Mouse (Mus musculus): ENCODE results near the gene Tnik. TPM values are rescaled to one million over a fixed set of nuclear protein-coding genes. Genes with fewer than 3 reads are reported as not detected.

The Tnik gene
- total RNA-seq, 2 experiments from 2014 or later, result 6.2 to 9.2 TPM

DNA sequence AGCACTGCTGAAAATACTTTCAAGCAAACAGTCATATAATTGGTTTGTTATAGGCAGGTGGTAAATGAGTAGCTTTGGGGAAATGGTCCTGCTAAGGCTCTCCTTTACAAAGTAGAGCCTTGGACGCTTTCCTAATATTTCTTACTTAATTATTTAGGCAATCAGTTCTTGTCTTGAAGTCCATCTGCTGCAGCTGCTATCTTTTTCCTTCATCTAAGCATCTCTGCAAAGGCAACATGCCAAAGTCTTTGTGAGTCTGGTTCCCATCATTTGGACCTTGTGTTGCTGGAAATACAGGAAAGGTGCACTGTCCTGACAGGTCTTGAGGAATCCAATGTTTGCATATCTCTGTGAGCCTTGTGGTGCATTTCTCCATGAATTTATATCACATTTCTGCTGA, 82.9 kb downstream of the Tnik start:
- no peak for ATAC-seq (replicated peaks; ENCODE audit: poor library complexity)

DNA sequence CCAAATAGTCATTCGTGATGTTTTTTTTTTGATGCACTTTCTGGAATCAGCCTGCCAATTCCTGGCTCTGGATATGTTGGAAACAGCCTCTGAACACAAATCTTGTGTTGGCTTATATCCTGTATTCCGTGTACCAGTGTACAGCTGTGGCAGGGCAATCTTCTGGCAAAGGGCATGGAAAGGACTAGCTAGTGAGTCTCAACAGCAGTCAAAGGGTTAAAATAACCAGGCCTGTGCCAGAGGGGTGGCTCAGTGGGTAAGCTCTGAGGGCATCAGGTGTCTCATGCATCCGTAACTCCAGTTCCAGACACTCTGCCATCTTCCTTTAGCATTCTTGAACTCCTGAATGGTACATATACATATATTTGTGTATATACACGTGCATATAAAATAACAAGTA, 83.5 kb downstream of the Tnik start:
- no peak for ATAC-seq (replicated peaks; ENCODE audit: poor library complexity)

DNA sequence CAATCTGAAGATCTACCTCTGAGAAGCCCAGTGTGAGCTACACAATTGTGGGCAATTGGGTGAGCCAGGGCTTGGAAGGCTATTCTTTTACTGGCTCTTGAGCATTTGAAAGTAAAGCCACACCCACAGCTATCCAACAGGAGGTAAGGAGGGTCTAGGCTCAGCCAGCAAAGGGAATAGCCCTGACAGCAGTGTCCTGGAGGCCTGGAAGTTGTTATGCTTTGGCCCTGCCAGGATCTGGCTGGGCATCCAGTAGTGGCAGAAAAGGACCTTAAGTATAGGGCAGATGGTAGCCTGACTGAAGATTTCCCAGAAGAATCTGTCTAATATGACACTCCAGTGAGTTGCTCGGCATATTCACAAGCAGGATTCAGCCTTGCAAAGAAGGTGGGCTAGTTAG, 85.7 kb downstream of the Tnik start:
- ATAC-seq (replicated peaks; ENCODE audit: poor library complexity), result no peak

DNA sequence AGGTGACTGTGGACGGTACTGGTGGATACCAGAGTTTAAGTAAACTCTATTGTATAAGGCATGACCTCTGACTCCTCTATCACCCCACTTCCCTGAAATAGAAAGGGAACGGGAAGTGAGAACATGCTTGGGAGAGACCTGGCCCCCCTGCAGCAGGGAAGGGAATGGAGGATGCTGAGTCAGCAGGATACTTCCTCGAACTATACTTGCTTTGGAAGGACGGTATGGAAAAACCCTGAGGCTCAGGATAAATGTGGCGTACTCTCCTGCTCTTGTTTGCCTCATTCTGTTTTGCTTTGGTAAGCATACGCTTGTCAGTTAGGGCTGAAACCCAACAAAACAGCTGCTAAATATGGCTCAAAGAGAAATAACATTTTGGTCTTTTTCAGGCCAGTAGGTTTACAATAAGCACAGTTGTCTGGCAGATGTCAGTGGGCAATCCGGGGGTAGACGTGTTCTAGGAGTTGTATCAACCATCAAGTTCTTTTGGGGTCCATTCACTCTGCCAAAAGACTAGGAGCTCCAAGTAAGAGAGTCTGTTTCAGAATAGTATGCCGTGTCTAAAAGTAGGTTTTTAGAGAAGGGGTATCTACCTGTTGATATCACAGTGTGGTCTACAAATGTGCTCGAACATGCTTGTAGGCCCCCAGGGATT, 87.3 kb downstream of the Tnik start:
- ATAC-seq (replicated peaks; ENCODE audit: poor library complexity), result no peak

DNA sequence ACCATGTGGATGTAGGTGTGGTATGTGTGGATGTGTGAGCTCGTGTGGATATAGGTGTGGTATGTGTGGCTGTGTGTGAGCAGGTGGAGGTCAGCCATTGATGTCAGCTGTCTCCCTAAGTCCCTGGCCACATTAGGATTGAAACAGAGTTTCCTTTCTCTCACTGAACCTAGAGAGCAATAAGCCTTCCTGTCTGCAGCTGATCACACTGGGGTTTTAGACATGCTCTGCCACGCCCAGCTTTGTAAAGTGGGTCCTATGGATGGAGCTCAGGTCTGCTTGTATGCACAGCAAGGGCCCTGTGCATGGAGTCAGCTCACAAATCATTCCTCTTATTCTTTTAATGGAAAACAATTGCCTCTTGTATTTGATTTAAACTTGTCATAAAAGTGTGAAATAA, 95.4 kb downstream of the Tnik start:
- ATAC-seq (replicated peaks; ENCODE audit: poor library complexity), result no peak

DNA sequence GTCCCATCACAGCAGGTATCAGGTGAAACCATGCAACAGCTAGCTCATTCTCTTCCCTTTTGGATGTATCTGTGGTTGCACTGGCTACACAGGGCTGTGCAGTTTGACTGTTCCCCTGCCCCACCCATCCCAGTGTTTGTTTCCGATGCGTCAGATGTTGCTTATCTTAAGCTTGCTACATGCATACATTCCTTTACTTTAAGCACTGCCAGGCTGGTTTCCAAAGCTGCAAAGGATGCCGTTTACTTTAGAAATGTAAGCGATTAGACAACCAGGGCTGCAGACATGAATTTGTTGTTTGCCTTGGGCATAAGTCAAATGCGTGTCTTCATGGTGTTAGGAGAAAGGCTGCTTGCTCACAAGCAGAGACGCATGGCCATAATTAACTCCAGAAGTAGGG, 96.1 kb downstream of the Tnik start:
- ATAC-seq (replicated peaks; ENCODE audit: poor library complexity), result peak; percentile 88

DNA sequence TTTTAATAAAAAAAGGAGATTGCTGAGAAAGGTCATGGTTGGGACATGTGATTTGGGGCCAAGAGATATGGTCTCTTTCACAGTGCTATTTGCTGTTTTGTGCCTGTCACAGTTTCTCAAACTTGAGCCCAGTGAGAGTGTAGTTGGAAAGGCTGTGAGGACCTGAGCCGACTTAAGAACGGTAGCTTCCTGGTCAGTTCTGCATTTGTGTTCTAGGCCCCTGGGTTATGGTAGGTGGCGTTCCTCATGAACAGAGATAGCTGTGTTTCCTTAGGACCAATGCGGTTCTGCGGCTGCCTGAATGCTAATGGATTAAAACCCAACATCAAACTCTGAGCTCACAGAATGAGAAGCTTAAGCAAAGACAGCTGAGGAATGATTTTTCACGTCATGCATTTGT, 98.0 kb downstream of the Tnik start:
- no peak for ATAC-seq (replicated peaks; ENCODE audit: poor library complexity)

DNA sequence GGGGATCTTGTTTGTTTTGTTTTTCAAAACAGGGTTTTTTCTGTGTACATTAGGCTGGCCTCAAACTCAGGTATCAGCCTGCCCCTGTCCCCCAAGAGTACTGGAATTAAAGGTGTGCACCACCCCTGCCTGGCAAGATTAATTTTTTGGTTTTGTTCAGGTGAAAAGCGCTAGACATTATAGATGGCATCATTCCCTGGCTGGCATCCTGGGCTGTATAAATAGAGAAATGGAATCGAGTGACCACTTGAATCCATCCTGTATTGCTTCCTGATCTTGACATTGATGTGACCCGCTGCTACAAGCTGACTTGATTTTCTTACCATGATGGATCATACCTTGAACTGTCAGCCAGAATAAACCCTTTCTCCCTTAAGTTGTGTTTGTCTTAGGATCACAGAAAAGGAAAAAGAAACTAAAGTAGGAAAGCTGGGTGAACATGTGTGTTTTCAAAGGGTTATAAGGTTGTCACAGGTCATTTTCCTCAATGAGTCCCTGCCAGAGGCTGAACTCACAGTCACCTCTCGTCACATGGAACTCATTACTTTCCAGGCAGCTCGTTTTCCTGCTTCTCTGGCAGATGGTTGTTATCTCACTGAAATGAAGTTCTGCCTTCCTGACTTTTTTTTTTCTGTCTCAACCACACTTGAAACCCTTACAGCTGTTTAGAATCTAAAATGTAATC, 100.6 kb downstream of the Tnik start:
- no peak for ATAC-seq (replicated peaks; ENCODE audit: poor library complexity)

DNA sequence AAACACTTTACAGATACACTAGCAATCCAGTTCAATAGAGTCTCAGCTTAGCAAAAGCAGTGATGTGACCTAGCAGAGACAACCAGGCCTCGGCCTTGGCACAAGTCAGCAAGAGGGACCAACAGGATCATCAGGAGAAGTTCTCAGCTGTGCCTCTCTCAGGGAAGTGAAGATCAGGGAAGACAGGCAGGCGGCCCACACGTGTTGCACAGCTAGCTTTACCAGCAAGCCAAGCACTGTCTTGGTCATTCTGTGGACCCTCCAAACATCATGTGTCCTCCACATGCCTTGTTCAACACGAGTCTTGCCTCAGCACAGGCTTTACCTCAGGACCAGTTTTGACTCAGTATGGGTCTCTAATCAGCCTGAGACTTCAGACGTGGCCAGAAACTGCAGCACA, 105.7 kb downstream of the Tnik start:
- no peak for ATAC-seq (replicated peaks; ENCODE audit: poor library complexity)

DNA sequence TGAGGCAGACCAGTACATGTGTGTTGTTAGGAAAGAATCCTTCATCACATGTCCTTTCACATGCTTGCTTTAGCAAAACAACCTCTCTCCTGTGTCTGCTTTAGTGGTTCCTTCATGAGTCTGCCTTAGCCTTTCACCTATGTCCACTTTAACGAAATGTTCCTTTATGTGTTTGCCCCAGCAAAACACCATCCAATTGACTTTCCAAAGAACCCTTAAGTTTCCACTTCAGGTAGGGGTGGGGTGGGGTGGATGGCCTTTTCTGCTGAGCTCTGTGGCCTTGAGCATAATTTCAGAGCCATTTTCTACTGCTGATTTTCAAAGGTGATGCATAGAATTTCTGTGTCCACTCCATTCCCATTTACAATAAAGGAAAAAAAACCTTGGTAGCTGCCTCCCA, 106.3 kb downstream of the Tnik start:
- no peak for ATAC-seq (replicated peaks; ENCODE audit: poor library complexity)

DNA sequence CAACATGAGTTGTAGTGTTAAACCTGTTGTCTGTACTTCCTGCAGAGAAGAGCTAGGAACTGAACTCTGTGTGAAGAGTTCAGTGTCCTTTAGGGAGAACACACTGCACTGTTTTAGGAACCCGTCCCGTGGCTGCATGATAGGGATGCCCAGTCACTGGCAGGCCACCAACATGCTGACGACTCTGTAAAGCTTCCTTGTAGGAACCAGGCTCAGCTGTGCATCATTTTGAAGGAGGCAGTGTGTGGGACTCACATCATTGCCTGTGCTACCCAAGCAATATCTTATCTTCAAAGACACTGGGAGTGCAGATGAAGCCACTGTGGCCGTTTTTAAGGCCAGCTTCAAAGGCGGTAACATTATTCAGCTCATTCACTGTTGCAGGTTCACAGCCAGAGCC, 106.7 kb downstream of the Tnik start:
- peak; percentile 39; the same call in 1 of the 2 replicates for ATAC-seq (replicated peaks; ENCODE audit: poor library complexity)

DNA sequence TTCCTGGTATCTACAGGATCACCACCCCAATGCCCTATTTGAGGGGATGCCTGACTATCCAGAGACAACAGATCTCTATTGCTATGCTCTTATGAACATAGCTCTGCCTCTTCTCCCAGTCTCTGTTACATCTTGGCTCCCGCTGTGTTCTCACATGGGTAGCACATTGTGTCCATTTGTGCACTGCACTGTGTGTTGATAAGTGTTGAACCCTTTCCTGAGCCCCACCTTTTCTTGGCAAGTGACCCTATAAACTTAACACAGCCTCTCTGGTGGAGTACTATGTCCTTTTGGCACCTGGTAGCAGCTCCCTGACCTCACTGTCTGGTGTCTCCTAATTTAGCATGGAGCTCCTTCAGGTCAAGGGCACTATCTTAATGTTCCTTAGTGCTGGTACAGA, 108.6 kb downstream of the Tnik start:
- no peak for ATAC-seq (replicated peaks; ENCODE audit: poor library complexity)

DNA sequence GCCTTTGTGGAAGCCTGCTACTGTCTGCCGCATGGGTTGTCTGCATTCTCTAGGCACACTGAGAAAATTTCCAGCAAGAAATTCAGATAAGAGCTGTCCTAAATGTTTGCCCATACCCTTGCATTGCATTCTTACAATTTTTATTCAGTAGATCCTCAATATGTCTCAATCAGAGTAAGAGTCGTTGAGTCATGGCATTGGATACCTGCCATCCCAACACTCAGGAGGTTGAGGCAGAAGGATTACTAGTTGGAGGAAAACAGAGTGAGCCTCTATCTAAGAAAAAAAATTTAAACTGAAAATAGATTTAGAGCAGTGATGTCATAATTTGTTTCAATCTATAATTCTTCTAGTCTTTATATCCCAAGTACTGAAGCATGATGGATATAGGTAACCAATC, 109.4 kb downstream of the Tnik start:
- ATAC-seq (replicated peaks; ENCODE audit: poor library complexity), result no peak

DNA sequence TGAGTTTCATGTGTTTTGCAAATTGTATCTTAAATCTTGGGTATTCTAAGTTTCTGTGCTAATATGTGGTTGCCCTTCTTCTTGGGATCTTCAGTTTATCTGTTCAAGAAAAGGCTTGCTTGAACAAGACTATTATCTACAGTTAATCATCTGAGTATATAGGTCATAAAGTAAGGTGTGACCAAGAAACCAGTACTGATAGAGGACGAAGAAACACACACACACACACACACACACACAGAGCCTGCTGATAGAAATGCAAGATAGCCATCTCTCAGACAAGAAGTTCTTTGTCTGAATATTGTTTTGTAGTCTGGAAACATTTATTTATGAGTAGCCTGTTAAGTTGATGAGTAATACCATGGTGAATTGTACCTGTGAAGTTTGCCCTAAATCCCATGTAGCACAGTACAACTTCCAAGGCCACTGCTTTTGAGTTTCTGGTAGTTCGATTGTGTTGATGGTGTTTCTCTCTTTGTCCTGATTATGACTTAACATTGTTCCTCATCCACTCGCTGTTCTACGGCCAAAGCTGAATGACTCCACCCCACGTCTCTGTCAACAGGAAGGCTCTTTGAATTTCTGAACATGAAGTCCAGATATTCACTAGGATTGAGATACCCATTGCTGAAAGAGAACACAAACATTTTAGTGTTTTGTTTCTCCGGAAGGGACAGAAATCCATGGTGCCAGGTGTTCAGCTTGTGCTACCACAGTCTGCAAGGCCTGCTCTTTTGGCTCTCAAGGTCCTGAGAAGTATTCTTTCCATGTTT, 111.9 kb downstream of the Tnik start:
- no peak for ATAC-seq (replicated peaks; ENCODE audit: poor library complexity)

DNA sequence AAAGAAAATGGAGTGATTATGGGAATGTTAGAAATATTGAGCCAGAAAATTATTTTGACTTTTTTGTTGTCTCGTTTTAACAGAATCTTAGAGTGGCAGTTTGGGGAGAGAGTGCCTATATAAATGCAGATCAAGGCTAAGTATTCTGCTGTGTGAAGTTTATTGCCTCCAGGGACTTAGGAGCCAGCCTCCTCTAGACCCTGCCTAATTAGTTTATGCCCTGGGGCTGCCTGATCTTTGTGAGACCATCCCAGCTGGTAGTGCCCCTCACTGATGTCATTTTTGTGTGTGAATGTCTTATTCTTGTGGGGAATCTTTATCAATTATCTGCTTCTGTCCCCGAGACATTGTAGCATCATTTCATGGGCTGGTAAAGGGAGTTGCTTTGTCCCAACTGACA, 117.2 kb downstream of the Tnik start:
- ATAC-seq (replicated peaks; ENCODE audit: poor library complexity), result no peak

DNA sequence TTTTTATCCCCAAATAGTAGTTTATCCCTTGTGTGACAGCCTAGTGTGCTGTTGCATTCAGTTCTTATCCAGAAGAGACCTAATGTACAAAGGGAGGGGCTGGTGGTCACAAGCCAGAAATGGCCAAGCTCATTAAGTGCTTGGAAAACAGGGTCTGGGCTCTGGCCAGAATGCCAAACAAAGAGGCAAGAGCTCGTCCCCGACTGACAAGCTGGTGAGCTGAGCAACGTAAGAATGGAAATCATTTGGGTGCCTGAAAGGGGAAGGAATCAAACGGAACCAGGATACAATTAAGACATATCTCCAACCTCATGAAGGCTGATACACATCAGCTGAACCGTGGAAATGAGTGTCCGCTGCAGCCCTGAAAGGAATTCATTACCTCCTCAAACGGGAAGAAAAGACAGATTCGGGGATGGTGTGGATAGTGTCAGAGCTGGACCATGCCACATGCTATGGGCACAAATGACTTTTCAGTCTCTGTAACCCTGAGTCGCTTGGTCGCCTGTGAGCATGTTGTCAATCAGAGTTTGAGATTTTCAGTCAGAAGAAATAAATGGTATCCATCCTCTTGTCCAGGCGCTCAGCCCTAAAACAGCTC, 120.6 kb downstream of the Tnik start:
- no peak for ATAC-seq (replicated peaks; ENCODE audit: poor library complexity)

DNA sequence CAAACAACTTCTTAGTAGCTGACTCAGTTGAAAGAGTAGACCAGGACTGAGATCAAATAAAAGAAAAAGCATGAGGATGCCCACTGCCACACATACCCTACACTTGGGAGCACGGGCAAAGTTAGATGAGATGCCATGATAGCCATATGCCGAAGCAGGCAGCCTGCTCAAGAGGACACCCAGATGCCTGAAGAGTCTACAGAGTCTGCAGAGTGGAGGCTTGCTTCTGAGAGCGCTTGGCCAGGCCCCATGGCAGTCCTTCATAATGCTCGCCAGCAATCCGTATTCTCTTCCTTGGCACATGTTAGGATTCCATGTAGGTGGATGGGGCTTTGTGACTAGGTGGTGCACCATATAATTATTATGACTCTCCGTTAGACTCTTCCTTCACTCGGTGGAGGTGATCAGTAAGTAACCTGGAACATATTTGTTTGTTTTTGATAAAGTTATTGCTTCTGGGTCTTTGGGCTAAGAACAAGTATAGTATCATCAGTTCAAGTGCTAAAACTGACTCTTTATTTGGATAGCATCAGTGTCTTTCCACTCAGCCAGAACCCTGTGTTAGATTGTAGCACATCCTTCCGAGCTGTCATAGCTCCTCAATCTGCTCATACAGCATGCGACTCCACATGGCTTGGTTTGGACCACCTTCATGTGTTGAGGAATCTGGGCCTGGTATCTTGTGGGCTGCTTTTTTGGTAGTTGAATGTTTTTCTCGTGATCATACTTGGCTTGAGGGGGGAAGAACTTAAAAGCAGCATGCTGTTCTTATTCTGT, 122.4 kb downstream of the Tnik start:
- ATAC-seq (replicated peaks; ENCODE audit: poor library complexity), result no peak

DNA sequence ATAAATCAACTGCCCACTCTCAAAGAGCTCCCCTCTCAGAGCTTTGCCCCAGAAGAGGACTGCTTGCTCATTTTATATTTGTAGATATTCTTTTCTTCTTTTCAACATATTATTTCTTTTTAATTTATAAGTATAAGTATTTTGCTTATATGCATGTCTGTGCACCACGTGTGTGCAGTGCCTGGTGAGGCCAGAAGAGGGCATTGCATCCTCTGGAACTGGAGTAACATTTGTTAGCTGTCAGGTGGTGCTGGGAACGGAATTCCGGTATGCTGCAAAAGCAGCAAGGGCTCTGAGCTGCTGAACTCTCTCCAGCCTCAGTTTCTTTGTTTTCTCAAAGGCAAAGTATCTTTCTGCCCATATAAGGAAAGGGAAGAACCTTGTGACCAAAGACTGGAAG, 125.5 kb downstream of the Tnik start:
- no peak for ATAC-seq (replicated peaks; ENCODE audit: poor library complexity)

DNA sequence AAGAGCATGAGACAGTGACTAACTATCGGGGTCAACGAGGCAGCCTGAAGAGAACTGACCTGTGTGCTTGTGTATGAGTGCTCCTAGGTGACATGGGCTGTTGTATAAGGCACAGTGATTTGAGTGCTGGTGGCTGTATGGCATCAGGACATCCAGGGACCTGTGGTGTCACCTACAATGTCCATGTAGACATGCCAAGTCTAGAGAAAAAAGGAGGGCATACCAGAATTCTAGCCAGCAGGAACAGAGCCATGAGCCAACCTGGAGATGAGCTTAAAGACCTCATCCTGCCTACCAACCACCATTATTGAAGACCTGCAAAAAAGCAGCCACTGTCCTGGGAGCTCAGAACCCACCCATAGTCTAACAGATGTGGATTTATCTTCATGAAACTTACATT, 127.2 kb downstream of the Tnik start:
- ATAC-seq (replicated peaks; ENCODE audit: poor library complexity), result no peak

DNA sequence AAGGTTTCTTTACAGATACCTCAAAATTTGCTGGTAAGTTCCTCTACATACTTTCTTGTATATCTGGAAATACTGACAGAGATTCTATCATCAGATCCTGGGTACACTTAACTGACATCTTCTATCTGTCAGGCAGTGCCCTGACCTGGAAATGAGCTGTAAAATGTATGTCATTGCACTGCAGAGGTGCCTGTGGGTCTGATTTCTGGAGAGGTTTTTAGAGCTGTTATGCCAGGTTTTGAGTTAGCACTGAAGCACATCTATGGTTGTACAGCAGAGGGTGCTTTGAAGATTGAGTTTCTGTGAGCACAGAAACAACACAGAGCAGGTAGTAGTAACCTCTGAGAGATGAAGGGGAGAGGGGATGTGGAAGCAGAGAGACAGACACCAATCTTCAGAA, 129.5 kb downstream of the Tnik start:
- no peak for ATAC-seq (replicated peaks; ENCODE audit: poor library complexity)

DNA sequence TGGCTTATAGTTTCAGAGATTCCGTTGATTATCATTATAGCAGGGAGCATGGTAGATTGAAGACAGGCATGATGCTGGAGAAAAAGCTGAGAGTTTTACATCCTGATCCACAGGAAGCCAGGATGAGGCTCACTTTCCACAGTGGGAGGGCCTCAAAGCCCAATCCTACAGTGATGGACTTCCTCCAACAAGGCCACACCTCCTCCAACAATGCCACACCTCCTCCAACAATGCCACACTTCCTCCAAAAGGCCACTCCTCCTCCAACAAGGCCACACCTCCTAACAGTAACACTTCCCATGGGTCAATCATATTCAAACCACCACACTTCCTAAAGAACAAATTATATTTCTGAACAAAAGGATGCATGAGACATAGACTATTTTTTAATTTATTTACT, 135.8 kb downstream of the Tnik start:
- no peak for ATAC-seq (replicated peaks; ENCODE audit: poor library complexity)
